Mouse (Mus musculus) layer of hippocampus, adult 11-12 months (tissue): ENCODE measurements at regions not wholly inside any gene's neighbourhood (a gene's known extent, or its start where the extent isn't known, plus 50 kb on each side); places are given as distances from the start of the nearest gene placed in this dataset.

Experiments used
- DNase-seq: peaks from one replicate; pipeline ENCODE4 v3.0.0; 2022; ENCODE audit warnings: low spot score

- DNase-seq = peak; percentile 6
Observed at GRCm38 (mm10) chr12:62881202-62881601, 1358.3 kb downstream of the Lrfn5 start.

GRCm38 (mm10) chr12:62892851-62893632, 1370.1 kb downstream of the Lrfn5 start:
- DNase-seq = no peak
